Mouse (Mus musculus) hindbrain, embryonic 11.5 days (tissue): Measurements from ENCODE around the gene Mef2d. TPM values are rescaled to one million over a fixed set of nuclear protein-coding genes. Genes with fewer than 3 reads are reported as not detected.

ENCODE experiments used
- ATAC-seq: fragments of 200-750 bp; cut with Nextera tagmentation; 2 replicates; pipeline ENCODE4 v1.8.0; 2017; ENCODE audit warnings: mild to moderate bottlenecking, moderate TSS enrichment, moderate library complexity; ENCODE audit not compliant: low FRiP score
- DNase-seq: peaks from one replicate; pipeline ENCODE4 v3.0.0-alpha.2; 2015; ENCODE audit warnings: low spot score
- H3K27ac ChIP-seq: fragments of 300-500 bp; sonication (generic); 2 replicates; pipeline ENCODE4 v1.5.1; 2014; ENCODE audit warnings: mild to moderate bottlenecking, low read depth, low read length
- H3K27me3 ChIP-seq: fragments of 300-500 bp; sonication (generic); 2 replicates; pipeline ENCODE4 v1.6.1; 2014; ENCODE audit warnings: mild to moderate bottlenecking, low read length, moderate library complexity, mixed read lengths; ENCODE audit not compliant: control insufficient read depth, insufficient read depth
- H3K36me3 ChIP-seq: fragments of 300-500 bp; sonication (generic); 2 replicates; pipeline ENCODE4 v1.6.1; 2014; ENCODE audit warnings: mild to moderate bottlenecking, low read length, moderate library complexity, mixed read lengths; ENCODE audit not compliant: control insufficient read depth, insufficient read depth
- H3K4me1 ChIP-seq: fragments of 300-500 bp; sonication (generic); replicated peaks from 2 replicates; pipeline ENCODE4 v1.6.1; 2014; ENCODE audit warnings: low read length, mixed read lengths; ENCODE audit not compliant: control insufficient read depth, insufficient read depth
- H3K4me2 ChIP-seq: fragments of 300-500 bp; sonication (generic); replicated peaks from 2 replicates; pipeline ENCODE4 v1.6.1; 2014; ENCODE audit warnings: mild to moderate bottlenecking, low read depth, low read length
- H3K4me3 ChIP-seq: fragments of 300-500 bp; sonication (generic); 2 replicates; pipeline ENCODE4 v1.5.1; 2014; ENCODE audit warnings: low read depth, low read length
- H3K9ac ChIP-seq: fragments of 300-500 bp; sonication (generic); 2 replicates; pipeline ENCODE4 v1.6.1; 2014; ENCODE audit warnings: low read depth, low read length
- H3K9me3 ChIP-seq: fragments of 300-500 bp; sonication (generic); 2 replicates; pipeline ENCODE4 v1.6.1; 2016; ENCODE audit warnings: low read length; ENCODE audit not compliant: control insufficient read depth
- WGBS: fragments of 180-500 bp; shearing (Covaris S2); extraction: QIAGEN DNeasy Blood & Tissue Kit; methylation state at CpG from one replicate; pipeline ENCODE4 v1.1.7; 2014; 5-methylcytosine and 5-hydroxymethylcytosine counted together
- polyA plus RNA-seq: library from polyadenylated mRNA; unstranded; fragments of >200 nt; fragmentation: Nextera tagmentation; extraction: Ambion mirVana; gene quantifications from 2 replicates; pipeline ENCODE4 v1.2.1, GENCODE M21; 2014

The Mef2d gene
- polyA plus RNA-seq, 1 experiment from 2014 or later = 12.0 TPM

DNA sequence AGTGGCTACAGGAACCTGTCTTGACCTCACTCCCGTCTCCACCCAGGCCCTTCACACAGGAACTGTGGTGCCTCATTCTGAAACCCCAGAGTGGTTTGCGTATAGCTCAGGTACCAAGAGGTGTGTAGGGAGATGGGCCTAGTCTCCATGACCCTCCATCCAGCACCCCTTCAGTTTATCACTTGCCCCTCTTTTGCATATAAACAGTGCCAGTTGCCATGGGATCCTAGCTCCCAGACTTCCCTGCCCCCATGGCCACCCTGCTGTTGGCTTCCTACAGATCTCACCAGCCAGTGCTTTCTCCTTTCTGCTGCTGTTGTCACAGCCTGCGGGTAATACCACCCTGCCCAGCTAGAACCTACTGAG is 8.8 kb downstream of the Mef2d start:
- no peak overlapping the region for H3K9ac ChIP-seq
- no peaks in the 10 kb centered on the region for H3K36me3 ChIP-seq
- 54% methylated on average over 3 of the region's 3 CpGs for WGBS
- no peaks in the 10 kb centered on the region for H3K9me3 ChIP-seq
- no peaks in the 10 kb centered on the region for H3K27me3 ChIP-seq
- ATAC-seq (0 out of 2 replicates have a peak, but pooled peaks have one; percentile 10), DNase-seq (no peak)
- no peak overlapping the region for H3K4me3 ChIP-seq
- H3K27ac ChIP-seq = peak overlapping the region; percentile 67; the same call in 1 of the 2 replicates
- H3K4me2 ChIP-seq = no peak overlapping the region
- peaks cover 30% of the 10 kb centered on the region for H3K4me1 ChIP-seq

DNA sequence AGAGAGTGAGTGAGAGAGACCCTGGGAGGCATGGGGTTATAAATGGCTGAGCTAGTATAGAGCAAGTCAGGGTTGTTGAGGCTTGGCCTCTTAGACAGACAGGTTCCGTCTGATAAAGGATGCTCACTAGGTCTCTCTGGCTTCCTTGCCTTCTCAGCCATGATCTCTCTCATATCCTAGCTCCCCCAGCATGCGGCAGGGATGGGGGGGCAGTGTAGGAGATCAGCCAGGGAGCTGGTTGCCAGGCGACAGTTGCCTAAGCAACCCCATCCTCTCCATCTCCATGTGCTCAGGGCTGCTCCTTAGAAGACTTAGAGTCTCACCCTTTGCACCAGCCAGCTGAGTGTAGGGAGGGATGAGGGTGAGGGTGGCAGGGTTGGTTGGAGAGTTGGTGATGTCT is 9.9 kb downstream of the Mef2d start:
- H3K4me1 ChIP-seq = peaks cover 23% of the 10 kb centered on the region
- DNase-seq (peak; percentile 78), ATAC-seq (peak; percentile 81)
- H3K4me2 ChIP-seq = no peak overlapping the region
- H3K27me3 ChIP-seq = no peaks in the 10 kb centered on the region
- H3K36me3 ChIP-seq = no peaks in the 10 kb centered on the region
- H3K9me3 ChIP-seq = no peaks in the 10 kb centered on the region
- WGBS = 46% methylated on average over 3 of the region's 3 CpGs
- no peak overlapping the region for H3K9ac ChIP-seq
- H3K4me3 ChIP-seq = no peak overlapping the region
- peak overlapping the region; percentile 67; the same call in 1 of the 2 replicates for H3K27ac ChIP-seq

DNA sequence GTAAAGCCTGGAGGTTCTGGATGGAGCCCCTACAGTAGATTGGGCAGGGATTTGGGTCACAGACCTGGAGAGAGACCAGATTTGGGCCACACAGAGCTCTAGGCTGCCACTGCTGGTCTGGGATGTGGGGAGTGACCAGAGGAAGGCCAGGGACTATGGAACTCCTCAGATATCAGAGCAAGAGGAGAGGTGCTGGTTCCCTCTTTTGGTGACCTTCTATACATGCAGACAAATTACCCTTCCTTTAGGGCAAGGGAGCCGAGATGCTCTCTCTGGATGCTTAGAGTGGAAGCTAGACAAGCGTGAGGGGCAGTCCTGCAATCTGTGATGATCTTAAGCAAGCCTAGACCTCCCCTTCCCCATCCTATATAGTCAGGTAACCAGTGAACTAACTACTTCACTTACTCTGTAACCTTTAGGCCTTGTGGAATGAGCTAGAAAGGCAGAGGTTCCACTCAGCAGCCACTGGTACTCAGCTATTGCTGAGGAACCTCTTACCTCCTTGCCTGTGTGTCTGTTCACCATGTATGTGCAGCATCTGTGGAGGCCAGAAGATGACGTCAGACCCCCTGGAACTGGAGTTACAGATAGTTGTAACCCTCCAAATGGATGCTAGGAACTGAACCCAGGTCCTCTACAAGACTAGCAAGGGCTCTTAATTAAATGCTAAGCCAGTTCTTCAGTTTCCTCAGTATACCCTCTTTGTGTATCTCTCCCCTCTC is 11.3 kb downstream of the Mef2d start:
- Histone ChIP-seq H3K4me3 (no peak overlapping the region), H3K4me2 (no peak overlapping the region), H3K27ac (no peak overlapping the region; the same call in 1 of the 2 replicates), H3K4me1 (peaks cover 22% of the 10 kb centered on the region), H3K9ac (no peak overlapping the region), H3K27me3 (no peaks in the 10 kb centered on the region), H3K9me3 (no peaks in the 10 kb centered on the region), H3K36me3 (no peaks in the 10 kb centered on the region)
- DNase-seq (no peak), ATAC-seq (no peak)
- 91% methylated on average over 3 of the region's 3 CpGs for WGBS

DNA sequence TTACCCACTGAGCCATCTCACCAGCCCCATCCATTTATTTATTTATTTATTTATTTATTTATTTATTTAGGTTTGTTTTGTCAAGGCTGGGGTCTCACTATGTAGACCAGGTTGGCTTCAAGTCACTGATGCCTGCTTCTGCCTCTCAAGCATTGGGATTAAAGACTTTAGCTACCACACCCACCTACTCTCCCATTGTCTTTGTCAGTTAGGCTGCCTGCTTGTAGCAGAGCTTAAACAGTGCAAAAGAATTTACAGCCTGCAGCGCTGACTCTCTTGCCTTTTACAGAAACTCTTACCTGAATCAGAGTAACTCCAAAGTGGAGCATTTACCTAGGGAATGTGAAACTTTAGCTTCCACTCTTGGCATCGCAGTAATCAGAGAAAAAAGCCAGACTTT is 12.1 kb downstream of the Mef2d start:
- Histone ChIP-seq H3K4me3 (no peak overlapping the region), H3K9me3 (no peaks in the 10 kb centered on the region), H3K4me2 (no peak overlapping the region), H3K9ac (no peak overlapping the region), H3K4me1 (peaks cover 18% of the 10 kb centered on the region), H3K27me3 (no peaks in the 10 kb centered on the region), H3K36me3 (no peaks in the 10 kb centered on the region), H3K27ac (no peak overlapping the region)
- DNase-seq (no peak), ATAC-seq (no peak)
- 73% methylated on average over 2 of the region's 2 CpGs for WGBS

DNA sequence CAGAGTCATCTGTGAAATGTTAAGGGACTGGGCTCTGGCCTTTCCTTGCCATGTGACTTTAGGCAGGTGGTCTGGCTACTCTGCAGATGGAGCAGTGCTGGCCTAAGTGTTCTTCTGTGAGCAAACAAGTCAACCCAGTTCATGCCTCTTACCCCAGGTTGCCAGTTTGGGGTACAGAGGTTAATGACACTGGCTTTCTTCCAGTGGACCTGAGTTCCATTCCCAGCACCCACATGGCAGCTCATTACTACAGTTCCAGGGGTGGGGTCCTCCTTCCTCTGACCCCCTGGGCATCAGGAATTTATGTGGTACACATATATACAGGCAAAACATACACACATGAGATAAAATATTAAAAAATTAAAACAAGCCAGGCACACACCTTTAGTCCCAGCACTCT is 14.6 kb downstream of the Mef2d start:
- no peaks in the 10 kb centered on the region; the same call in 1 of the 2 replicates for H3K4me1 ChIP-seq
- no peaks in the 10 kb centered on the region for H3K27me3 ChIP-seq
- no peaks in the 10 kb centered on the region for H3K36me3 ChIP-seq
- H3K27ac ChIP-seq = no peak overlapping the region
- H3K9ac ChIP-seq = no peak overlapping the region
- ATAC-seq = no peak
- no peak overlapping the region for H3K4me3 ChIP-seq
- H3K9me3 ChIP-seq = no peaks in the 10 kb centered on the region
- DNase-seq = no peak
- H3K4me2 ChIP-seq = no peak overlapping the region

DNA sequence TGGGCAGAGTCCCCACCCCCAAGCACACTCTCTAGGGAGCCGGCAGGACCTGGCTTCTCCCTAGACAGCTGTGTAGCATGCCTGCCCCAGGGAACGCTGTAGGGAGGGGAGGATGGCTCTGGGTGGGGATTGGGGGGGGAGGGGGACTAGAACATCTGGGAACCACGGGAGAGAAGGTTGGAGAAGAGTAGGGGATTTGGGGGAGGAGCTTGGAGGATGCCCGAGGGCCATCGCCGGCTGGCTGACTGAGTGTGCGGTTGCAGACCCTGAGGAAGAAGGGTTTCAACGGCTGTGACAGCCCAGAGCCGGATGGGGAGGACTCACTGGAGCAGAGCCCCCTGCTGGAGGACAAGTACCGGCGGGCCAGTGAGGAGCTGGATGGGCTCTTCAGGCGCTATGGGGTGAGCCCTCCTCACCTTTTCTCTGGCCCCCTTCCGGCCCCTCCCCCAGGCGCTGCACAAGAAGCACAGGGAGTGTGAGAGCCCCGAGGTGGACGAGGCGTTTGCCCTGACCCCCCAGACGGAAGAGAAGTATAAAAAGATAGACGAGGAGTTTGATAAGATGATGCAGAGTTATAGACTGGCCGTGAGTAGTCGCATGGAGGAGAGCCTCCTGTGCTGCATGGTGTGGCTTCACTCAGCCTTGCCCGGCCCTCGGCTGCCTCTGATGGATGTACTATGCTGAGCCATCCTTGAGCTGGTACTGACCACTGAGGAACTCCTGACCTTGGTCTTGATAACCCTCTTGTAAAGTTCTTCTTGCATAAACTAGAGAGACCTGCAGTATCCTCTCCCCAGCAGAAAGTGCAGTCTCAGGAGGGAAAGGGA is 15.8 kb downstream of the Mef2d start:
- Histone ChIP-seq H3K4me3 (no peak overlapping the region), H3K4me1 (no peaks in the 10 kb centered on the region), H3K9ac (no peak overlapping the region), H3K27me3 (no peaks in the 10 kb centered on the region), H3K36me3 (no peaks in the 10 kb centered on the region), H3K27ac (no peak overlapping the region), H3K9me3 (no peaks in the 10 kb centered on the region), H3K4me2 (no peak overlapping the region)
- WGBS = 16% methylated on average over 23 of the region's 23 CpGs
- DNase-seq = peak; percentile 78
- ATAC-seq = peak; percentile 85

DNA sequence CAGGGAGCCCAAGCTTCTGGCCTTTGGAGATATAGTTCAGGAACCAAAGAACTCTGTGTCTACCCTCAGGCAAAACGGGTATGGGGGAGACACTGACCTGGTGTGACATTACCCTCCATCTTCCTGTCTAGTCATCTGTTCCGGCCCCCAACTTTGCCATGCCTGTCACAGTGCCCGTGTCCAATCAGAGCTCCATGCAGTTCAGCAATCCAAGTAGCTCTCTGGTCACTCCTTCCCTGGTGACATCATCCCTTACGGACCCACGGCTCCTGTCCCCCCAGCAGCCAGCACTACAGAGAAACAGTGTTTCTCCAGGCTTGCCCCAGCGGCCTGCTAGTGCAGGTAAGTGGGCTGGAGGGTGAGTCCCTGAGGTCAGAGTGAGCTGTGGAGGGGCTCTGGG is 16.8 kb downstream of the Mef2d start:
- Histone ChIP-seq H3K4me2 (no peak overlapping the region), H3K4me3 (no peak overlapping the region), H3K27me3 (no peaks in the 10 kb centered on the region), H3K9ac (no peak overlapping the region), H3K9me3 (no peaks in the 10 kb centered on the region), H3K36me3 (no peaks in the 10 kb centered on the region), H3K27ac (no peak overlapping the region), H3K4me1 (no peaks in the 10 kb centered on the region)
- 81% methylated on average over 6 of the region's 6 CpGs for WGBS
- ATAC-seq = no peak
- DNase-seq = no peak

DNA sequence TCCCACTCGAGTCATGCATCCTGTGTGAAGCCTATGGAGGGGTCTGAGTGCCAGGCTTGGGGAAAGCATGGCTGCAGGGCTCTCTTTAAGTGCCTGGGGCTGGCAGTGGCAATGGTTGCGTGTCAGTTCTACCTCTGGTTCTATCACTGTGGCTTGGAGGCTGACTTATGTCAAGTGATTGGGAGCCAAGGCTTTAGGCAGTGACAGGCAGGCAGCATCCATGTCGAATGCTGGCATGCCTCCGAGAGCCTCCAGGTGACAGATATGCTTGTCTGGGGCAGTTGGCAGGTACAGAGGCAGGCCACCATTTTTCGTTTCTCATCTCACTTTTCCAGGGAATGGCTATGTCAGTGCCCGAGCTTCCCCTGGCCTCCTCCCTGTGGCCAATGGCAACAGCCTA is 18.7 kb downstream of the Mef2d start:
- Histone ChIP-seq H3K4me3 (no peak overlapping the region), H3K36me3 (no peaks in the 10 kb centered on the region), H3K4me1 (no peaks in the 10 kb centered on the region), H3K9ac (no peak overlapping the region), H3K4me2 (no peak overlapping the region), H3K27me3 (no peaks in the 10 kb centered on the region), H3K27ac (no peak overlapping the region), H3K9me3 (no peaks in the 10 kb centered on the region)
- no peak for DNase-seq
- WGBS = 82% methylated on average over 6 of the region's 6 CpGs
- ATAC-seq = no peak

DNA sequence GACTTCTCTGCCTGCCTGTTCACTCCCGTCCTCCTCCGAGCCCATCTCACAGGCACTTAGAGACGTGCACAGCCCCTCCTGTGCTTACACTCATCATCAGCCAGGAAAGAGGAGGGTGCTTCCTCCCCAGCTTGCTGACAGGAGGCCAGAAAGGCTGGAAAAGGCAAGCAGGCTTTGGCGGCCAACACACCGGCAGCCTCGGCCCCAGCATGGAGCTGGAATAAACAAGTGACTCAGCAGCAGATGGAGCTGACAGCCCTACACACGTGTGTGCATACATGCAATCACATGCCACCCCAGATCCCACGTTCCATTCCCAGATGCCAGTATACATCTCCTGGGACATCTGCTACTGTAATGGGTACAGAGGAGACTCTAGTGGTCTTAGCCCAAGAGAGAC is 20.1 kb downstream of the Mef2d start:
- no peaks in the 10 kb centered on the region for H3K9me3 ChIP-seq
- H3K4me2 ChIP-seq = no peak overlapping the region
- H3K4me3 ChIP-seq = no peak overlapping the region
- H3K4me1 ChIP-seq = no peaks in the 10 kb centered on the region
- 88% methylated on average over 8 of the region's 8 CpGs for WGBS
- no peak overlapping the region for H3K9ac ChIP-seq
- no peaks in the 10 kb centered on the region for H3K27me3 ChIP-seq
- DNase-seq = no peak
- H3K27ac ChIP-seq = no peak overlapping the region
- ATAC-seq = no peak
- no peaks in the 10 kb centered on the region for H3K36me3 ChIP-seq
